Mouse (Mus musculus): ENCODE data around the gene Mex3a. TPM values are rescaled to one million over a fixed set of nuclear protein-coding genes. Genes with fewer than 3 reads are reported as not detected.
A peak's percentile ranks its signal among the peaks of the same experiment; 100 is the strongest.

Gene Mex3a
- 17.6 and 21.0 TPM in 2 replicates for polyA plus RNA-seq (2015; fragmentation: Nextera tagmentation; extraction: Ambion mirVana)

GRCm38 (mm10) chr3:88532299-88532674 is at the start of gene Mex3a:
TSS of gene Mex3a (plus strand) at chr3:88532395.
- peak within 1 kb of the TSS; percentile 97 for H3K27ac ChIP-seq
- no peaks in the 10 kb centered on the region for H3K9me3 ChIP-seq
- no peaks in the 10 kb centered on the region for H3K27me3 ChIP-seq
- peaks cover 70% of the 10 kb centered on the region for H3K4me1 ChIP-seq
- peaks cover 18% of the 10 kb centered on the region for H3K36me3 ChIP-seq
- peak within 1 kb of the TSS; percentile 83 for H3K9ac ChIP-seq
- WGBS: 2% methylated on average over 29 of the region's 31 CpGs
- H3K4me3 ChIP-seq: peak within 1 kb of the TSS; percentile 82
- peak within 1 kb of the TSS; percentile 79 for H3K4me2 ChIP-seq
- ATAC-seq (ENCODE audit: insufficient number of reproducible peaks, low FRiP score, low TSS enrichment, low read depth): no peak

GRCm38 (mm10) chr3:88483141-88483540 is 49.1 kb upstream of the Mex3a start:
- Histone ChIP-seq H3K36me3 (peaks cover 78% of the 10 kb centered on the region), H3K9ac (no peak overlapping the region), H3K4me1 (peaks cover 22% of the 10 kb centered on the region), H3K27ac (no peak overlapping the region), H3K4me2 (no peak overlapping the region), H3K4me3 (no peak overlapping the region), H3K27me3 (peaks cover 20% of the 10 kb centered on the region), H3K9me3 (no peaks in the 10 kb centered on the region)
- no peak for ATAC-seq (ENCODE audit: insufficient number of reproducible peaks, low FRiP score, low TSS enrichment, low read depth)
- WGBS: 76% methylated on average over 8 of the region's 8 CpGs

DNA sequence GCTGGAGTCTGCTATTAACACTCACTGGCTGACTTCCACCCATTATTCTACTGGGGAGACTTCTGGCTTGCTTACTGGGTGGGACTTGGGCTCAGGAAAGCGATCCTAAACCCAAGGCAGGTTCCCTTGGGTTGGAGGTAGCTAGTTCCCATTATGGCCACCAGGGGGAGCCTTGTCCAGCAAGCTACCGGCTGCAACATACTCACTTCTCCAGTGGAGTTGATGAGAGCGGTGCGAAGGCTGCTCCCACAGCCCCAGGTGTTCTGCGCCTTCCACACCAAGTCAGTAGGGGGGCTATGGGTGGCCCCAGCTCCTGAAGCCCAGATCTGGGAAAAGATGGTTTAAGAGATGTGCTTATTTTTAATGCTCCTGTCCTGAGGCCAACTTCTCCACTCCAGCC is 48.6 kb upstream of the Mex3a start:
- Histone ChIP-seq H3K36me3 (peaks cover 79% of the 10 kb centered on the region), H3K9me3 (no peaks in the 10 kb centered on the region), H3K4me2 (no peak overlapping the region), H3K4me3 (no peak overlapping the region), H3K27ac (no peak overlapping the region), H3K9ac (no peak overlapping the region), H3K4me1 (peaks cover 26% of the 10 kb centered on the region), H3K27me3 (peaks cover 20% of the 10 kb centered on the region)
- peak; percentile 41; the same call in 1 of the 2 replicates for ATAC-seq (ENCODE audit: insufficient number of reproducible peaks, low FRiP score, low TSS enrichment, low read depth)
- 11% methylated on average over 5 of the region's 5 CpGs for WGBS

DNA sequence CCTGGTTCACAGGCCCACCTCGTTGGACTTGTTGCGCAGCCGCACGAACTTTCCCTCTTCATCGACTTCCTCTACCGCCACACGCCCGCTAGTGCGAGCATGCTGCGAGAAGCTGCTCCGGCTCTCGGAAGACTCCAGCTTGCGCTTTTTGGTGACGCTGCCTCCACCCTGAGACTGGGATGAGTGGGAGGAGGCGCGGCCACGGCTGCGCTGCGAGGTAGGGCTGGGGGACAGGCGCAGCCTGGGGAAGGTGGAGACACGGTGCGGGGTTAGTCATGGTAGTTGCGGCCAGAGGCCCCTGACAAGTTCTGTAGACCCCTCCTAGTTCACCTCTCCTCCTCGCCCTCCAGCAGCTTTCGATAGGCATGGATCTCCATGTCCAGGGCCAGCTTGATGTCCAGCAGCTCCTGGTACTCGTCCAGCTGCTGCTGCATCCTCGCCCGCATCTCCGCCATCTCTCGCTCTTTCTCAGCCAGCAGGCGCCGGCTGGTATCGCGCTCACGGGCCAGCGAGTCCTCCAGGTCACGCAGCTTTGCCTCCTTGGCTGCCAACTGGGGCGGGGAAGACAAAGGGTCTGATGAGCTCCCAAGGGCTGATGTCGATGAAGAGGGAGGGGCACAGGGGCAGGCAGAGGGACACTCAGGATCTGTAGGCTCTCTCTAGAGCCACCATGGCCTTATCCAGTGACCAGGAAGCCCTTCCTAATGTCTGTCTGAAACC is 47.4 kb upstream of the Mex3a start:
- H3K9me3 ChIP-seq: no peaks in the 10 kb centered on the region
- no peak overlapping the region for H3K4me3 ChIP-seq
- no peak overlapping the region for H3K4me2 ChIP-seq
- WGBS: 37% methylated on average over 39 of the region's 39 CpGs
- ATAC-seq (ENCODE audit: insufficient number of reproducible peaks, low FRiP score, low TSS enrichment, low read depth): no peak
- peak overlapping the region; percentile 5; the same call in 1 of the 2 replicates for H3K27ac ChIP-seq
- H3K36me3 ChIP-seq: peaks cover 82% of the 10 kb centered on the region
- H3K27me3 ChIP-seq: peaks cover 20% of the 10 kb centered on the region
- H3K4me1 ChIP-seq: peaks cover 37% of the 10 kb centered on the region
- no peak overlapping the region for H3K9ac ChIP-seq

DNA sequence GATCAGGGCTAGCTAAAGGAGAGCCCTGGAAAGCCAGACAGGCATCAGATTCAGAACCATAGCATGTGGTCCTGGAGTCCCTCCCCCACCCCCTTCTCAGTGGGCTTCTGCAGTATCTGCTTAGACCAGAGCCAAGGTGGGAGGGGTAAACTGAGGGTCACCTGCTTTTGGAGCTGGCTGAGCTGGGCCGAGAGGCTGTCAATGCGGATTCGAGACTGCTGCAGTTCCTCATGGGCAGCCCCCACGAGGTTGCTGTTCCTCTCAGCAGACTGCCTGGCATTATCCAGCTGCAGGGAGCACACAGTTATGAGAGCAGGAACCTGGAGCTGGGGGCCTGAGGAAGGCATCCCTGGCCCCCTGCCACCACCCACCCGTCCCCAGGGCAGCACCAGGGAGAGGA is 46.2 kb upstream of the Mex3a start:
- peaks cover 20% of the 10 kb centered on the region for H3K27me3 ChIP-seq
- H3K9ac ChIP-seq: no peak overlapping the region
- WGBS: 72% methylated on average over 5 of the region's 5 CpGs
- H3K27ac ChIP-seq: no peak overlapping the region
- H3K36me3 ChIP-seq: peaks cover 75% of the 10 kb centered on the region
- no peak for ATAC-seq (ENCODE audit: insufficient number of reproducible peaks, low FRiP score, low TSS enrichment, low read depth)
- no peaks in the 10 kb centered on the region for H3K9me3 ChIP-seq
- peaks cover 50% of the 10 kb centered on the region for H3K4me1 ChIP-seq
- H3K4me3 ChIP-seq: no peak overlapping the region
- H3K4me2 ChIP-seq: no peak overlapping the region

DNA sequence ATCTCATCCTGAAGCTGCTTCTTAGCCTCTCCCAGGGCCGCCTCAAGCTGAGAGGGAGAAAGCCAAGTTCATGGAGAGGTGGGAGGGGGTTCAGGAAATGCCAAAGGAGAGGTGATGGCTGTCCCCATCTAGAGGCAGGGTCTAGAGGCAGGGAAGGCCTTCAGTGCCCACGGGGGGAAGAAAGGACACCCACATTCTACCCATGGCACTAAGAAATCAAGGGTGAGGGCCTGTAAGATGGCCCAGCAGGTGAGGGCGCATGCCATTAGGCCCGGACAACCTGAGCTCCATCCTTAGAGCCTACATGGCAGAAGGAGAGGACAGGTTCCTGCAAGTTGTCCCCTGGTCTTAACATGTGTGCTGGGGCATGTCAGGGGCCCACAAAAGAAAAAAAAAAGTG is 45.3 kb upstream of the Mex3a start:
- H3K9ac ChIP-seq: no peak overlapping the region
- H3K27me3 ChIP-seq: peaks cover 20% of the 10 kb centered on the region
- no peaks in the 10 kb centered on the region for H3K9me3 ChIP-seq
- peaks cover 53% of the 10 kb centered on the region for H3K4me1 ChIP-seq
- 76% methylated on average over 4 of the region's 4 CpGs for WGBS
- no peak overlapping the region for H3K4me2 ChIP-seq
- no peak overlapping the region for H3K27ac ChIP-seq
- no peak overlapping the region for H3K4me3 ChIP-seq
- peaks cover 67% of the 10 kb centered on the region for H3K36me3 ChIP-seq
- ATAC-seq (ENCODE audit: insufficient number of reproducible peaks, low FRiP score, low TSS enrichment, low read depth): no peak

GRCm38 (mm10) chr3:88487396-88487795 is 44.8 kb upstream of the Mex3a start:
- Histone ChIP-seq H3K9me3 (no peaks in the 10 kb centered on the region), H3K4me3 (no peak overlapping the region), H3K27ac (peak overlapping the region; percentile 9; the same call in 1 of the 2 replicates), H3K4me2 (no peak overlapping the region), H3K9ac (no peak overlapping the region), H3K4me1 (peaks cover 51% of the 10 kb centered on the region), H3K36me3 (peaks cover 62% of the 10 kb centered on the region), H3K27me3 (peaks cover 20% of the 10 kb centered on the region)
- ATAC-seq (ENCODE audit: insufficient number of reproducible peaks, low FRiP score, low TSS enrichment, low read depth): no peak
- 59% methylated on average over 1 of the region's 1 CpGs for WGBS

- WGBS: 55% methylated on average over 11 of the region's 11 CpGs
- Histone ChIP-seq H3K4me3 (peak overlapping the region; percentile 40), H3K27ac (peak overlapping the region; percentile 95), H3K9ac (no peak overlapping the region), H3K36me3 (peaks cover 32% of the 10 kb centered on the region), H3K27me3 (no peaks in the 10 kb centered on the region), H3K4me2 (peak overlapping the region; percentile 76), H3K9me3 (no peaks in the 10 kb centered on the region), H3K4me1 (peaks cover 82% of the 10 kb centered on the region)
- ATAC-seq (ENCODE audit: insufficient number of reproducible peaks, low FRiP score, low TSS enrichment, low read depth): no peak
Observed at GRCm38 (mm10) chr3:88493706-88494582, 38.3 kb upstream of the Mex3a start.

GRCm38 (mm10) chr3:88494836-88495628 is 37.2 kb upstream of the Mex3a start:
- Histone ChIP-seq H3K27ac (peak overlapping the region; percentile 95), H3K4me2 (peak overlapping the region; percentile 15; the same call in 1 of the 2 replicates), H3K9ac (peak overlapping the region; percentile 18; the same call in 1 of the 2 replicates), H3K36me3 (peaks cover 33% of the 10 kb centered on the region), H3K4me3 (no peak overlapping the region), H3K4me1 (peaks cover 76% of the 10 kb centered on the region), H3K9me3 (no peaks in the 10 kb centered on the region), H3K27me3 (no peaks in the 10 kb centered on the region)
- 46% methylated on average over 9 of the region's 9 CpGs for WGBS
- ATAC-seq (ENCODE audit: insufficient number of reproducible peaks, low FRiP score, low TSS enrichment, low read depth): no peak

- Histone ChIP-seq H3K27me3 (no peaks in the 10 kb centered on the region), H3K9me3 (no peaks in the 10 kb centered on the region), H3K36me3 (peaks cover 35% of the 10 kb centered on the region), H3K4me3 (no peak overlapping the region), H3K4me2 (no peak overlapping the region), H3K9ac (no peak overlapping the region), H3K4me1 (peaks cover 76% of the 10 kb centered on the region), H3K27ac (peak overlapping the region; percentile 95)
- no peak for ATAC-seq (ENCODE audit: insufficient number of reproducible peaks, low FRiP score, low TSS enrichment, low read depth)
- WGBS: 78% methylated on average over 10 of the region's 10 CpGs
Observed at GRCm38 (mm10) chr3:88495741-88496415, 36.3 kb upstream of the Mex3a start.

DNA sequence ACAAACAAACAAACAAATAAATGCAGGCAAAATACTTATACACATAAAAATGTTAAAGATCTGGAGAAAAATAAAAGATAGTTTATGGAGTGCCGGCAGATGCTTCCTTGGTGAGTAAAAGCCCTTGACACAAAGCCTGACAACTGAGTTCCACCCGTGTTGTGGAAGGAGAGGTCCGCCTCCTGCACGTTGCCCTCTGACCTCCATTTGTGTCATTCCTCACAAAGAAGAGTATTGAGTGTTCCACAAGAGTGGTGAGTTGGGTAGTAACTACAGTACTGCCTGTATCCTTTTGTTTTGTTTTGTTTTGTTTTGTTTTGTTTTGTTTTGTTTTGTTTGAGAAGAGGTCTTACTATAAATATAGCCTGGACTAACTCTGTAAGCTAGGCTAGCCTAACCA is 32.6 kb upstream of the Mex3a start:
- H3K27ac ChIP-seq: no peak overlapping the region
- peak overlapping the region; percentile 82 for H3K4me3 ChIP-seq
- no peaks in the 10 kb centered on the region for H3K9me3 ChIP-seq
- peaks cover 63% of the 10 kb centered on the region for H3K4me1 ChIP-seq
- H3K4me2 ChIP-seq: 0 out of 2 replicates have a peak overlapping the region, but pooled peaks have one; percentile 69
- ATAC-seq (ENCODE audit: insufficient number of reproducible peaks, low FRiP score, low TSS enrichment, low read depth): no peak
- H3K36me3 ChIP-seq: peaks cover 35% of the 10 kb centered on the region
- no peak overlapping the region for H3K9ac ChIP-seq
- 80% methylated on average over 4 of the region's 4 CpGs for WGBS
- no peaks in the 10 kb centered on the region for H3K27me3 ChIP-seq
